In the genomic region with DNA sequence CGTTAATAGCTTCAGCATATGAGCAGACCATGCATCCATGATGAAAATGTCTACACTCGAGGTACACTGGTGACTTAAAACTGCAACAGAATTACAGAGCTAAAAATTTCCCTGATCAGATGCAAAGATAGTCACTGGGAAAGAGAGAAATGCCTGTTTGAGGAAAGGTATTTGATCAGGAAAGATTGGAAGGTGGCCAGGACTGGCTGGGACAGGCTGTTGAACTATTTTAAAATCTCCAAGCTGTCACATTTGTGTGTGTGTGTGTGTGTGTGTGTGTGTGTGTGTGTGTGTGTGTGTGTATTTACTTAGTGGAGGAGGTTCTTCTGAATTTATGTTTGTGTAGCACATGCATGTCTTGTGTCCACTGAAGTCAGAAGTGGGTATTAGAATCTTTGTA, we compare ENCODE assay signal across 21 mouse cellular contexts. TPM values are rescaled to one million over a fixed set of nuclear protein-coding genes. Genes with fewer than 3 reads are reported as not detected.
"Had no signal": no experiment of that assay in that cellular context is flagged by ENCODE, and none has a peak within 500 bp of the region (broad histone marks: within the 10 kb centered on the region; RNA-seq: fewer than 3 reads in every experiment).

No protein-coding gene starts in this region.

- DNase-seq: kidney, adult 18-20 months; kidney, adult 9 months; kidney, postnatal 14 days; kidney, postnatal 4 days; liver, embryonic 13.5 days; lung, adult 2 months; lung, postnatal 14 days; lung, postnatal 4 days; right cerebral cortex, adult 18-20 months; spleen, adult 18-20 months; thymus, postnatal 25 days had no signal

- H3K9me3 ChIP-seq: liver, embryonic 13.5 days; midbrain, embryonic 12.5 days; midbrain, embryonic 15.5 days; neural tube, embryonic 12.5 days; neural tube, embryonic 15.5 days; stomach, embryonic 15.5 days had no signal

- H3K4me3 ChIP-seq: liver, embryonic 13.5 days; midbrain, embryonic 12.5 days; midbrain, embryonic 15.5 days; neural tube, embryonic 12.5 days; neural tube, embryonic 15.5 days; stomach, embryonic 15.5 days had no signal

- H3K4me1 ChIP-seq: liver, embryonic 13.5 days; midbrain, embryonic 12.5 days; midbrain, embryonic 15.5 days; neural tube, embryonic 12.5 days; neural tube, embryonic 15.5 days; stomach, embryonic 15.5 days had no signal

- H3K36me3 ChIP-seq: liver, embryonic 13.5 days; midbrain, embryonic 12.5 days; midbrain, embryonic 15.5 days; neural tube, embryonic 12.5 days; neural tube, embryonic 15.5 days; stomach, embryonic 15.5 days had no signal

- H3K27ac ChIP-seq: liver, embryonic 13.5 days; midbrain, embryonic 12.5 days; midbrain, embryonic 15.5 days; neural tube, embryonic 12.5 days; neural tube, embryonic 15.5 days; stomach, embryonic 15.5 days had no signal

- H3K27me3 ChIP-seq: liver, embryonic 13.5 days; midbrain, embryonic 12.5 days; midbrain, embryonic 15.5 days; neural tube, embryonic 12.5 days; neural tube, embryonic 15.5 days; stomach, embryonic 15.5 days had no signal

RNA-seq across cellular contexts. Expression of gene Rgs7, which starts 27.7 kb away (rescaled TPM):
- total RNA-seq: megakaryocyte progenitor cell, adult 5-6 weeks; megakaryocyte-erythroid progenitor cell, adult 5-6 weeks had no signal
- polyA plus RNA-seq: inflammation-experienced regulatory T-cells, adult 6 months; liver, embryonic 16.5 days; thymus, postnatal 0 days had no signal
